Mouse (Mus musculus): ENCODE results near the gene Dctn1. TPM values are rescaled to one million over a fixed set of nuclear protein-coding genes. Genes with fewer than 3 reads are reported as not detected.
A peak's percentile ranks its signal among the peaks of the same experiment; 100 is the strongest.

Dctn1 gene
- polyA plus RNA-seq, 1 experiment from 2014 or later = 95.6 TPM

DNA sequence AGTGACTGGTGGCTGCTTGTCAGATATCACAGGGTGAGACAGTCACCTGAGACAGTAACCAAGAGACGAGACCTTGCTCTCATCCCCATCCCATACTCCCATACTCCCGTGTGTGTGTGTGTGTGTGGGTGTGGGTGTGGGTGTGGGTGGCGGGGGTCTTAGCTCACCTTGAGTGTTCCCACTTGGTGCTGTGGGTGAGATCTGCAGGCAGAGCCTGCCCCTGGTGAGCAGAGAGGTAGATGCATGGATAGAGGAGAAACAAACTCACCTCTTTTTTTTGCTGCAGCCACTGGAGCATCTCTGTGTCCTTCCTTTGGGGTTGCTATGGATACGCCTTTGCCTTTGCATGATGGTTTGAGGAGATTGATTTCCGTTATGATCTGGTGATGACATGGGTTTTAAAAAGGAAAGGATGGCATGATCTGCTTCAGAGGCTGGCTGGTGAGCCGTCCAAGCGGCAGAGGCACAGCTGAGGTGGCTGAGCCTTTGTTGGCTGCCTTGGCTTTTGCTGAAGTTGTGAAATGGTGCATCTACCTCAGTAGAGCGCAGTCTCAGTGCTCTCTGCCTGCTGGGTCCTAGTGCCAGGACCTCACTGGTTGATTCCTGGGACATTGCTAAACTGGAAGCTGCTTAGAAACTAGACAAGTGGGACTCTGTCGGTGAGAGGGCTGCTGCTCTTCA lies 6.7 kb downstream of the Dctn1 start:
- peaks cover under 1% of the 10 kb centered on the region for H3K4me1 ChIP-seq (replicated peaks; ENCODE audit: control insufficient read depth, insufficient read depth, low read length)
- no peak overlapping the region for H3K4me2 ChIP-seq (ENCODE audit: low read depth, low read length)
- H3K36me3 ChIP-seq (ENCODE audit: control insufficient read depth, insufficient read depth, low read length) = no peaks in the 10 kb centered on the region
- H3K27ac ChIP-seq (ENCODE audit: low read length) = no peak overlapping the region
- no peaks in the 10 kb centered on the region for H3K27me3 ChIP-seq (ENCODE audit: control insufficient read depth, insufficient read depth, low read depth, low read length)
- WGBS = 61% methylated on average over 9 of the region's 9 CpGs
- no peak overlapping the region for H3K4me3 ChIP-seq (ENCODE audit: low read length)
- ATAC-seq (ENCODE audit: low read depth) = no peak
- H3K9ac ChIP-seq (ENCODE audit: low read length) = no peak overlapping the region
- no peaks in the 10 kb centered on the region for H3K9me3 ChIP-seq (ENCODE audit: control insufficient read depth, low read length)

- H3K4me1 ChIP-seq (replicated peaks; ENCODE audit: control insufficient read depth, insufficient read depth, low read length) = peaks cover 8% of the 10 kb centered on the region
- H3K27me3 ChIP-seq (ENCODE audit: control insufficient read depth, insufficient read depth, low read depth, low read length) = no peaks in the 10 kb centered on the region
- ATAC-seq (ENCODE audit: low read depth) = no peak
- H3K36me3 ChIP-seq (ENCODE audit: control insufficient read depth, insufficient read depth, low read length) = no peaks in the 10 kb centered on the region
- H3K9ac ChIP-seq (ENCODE audit: low read length) = no peak overlapping the region
- H3K4me3 ChIP-seq (ENCODE audit: low read length) = no peak overlapping the region
- WGBS = 82% methylated on average over 8 of the region's 8 CpGs
- no peaks in the 10 kb centered on the region for H3K9me3 ChIP-seq (ENCODE audit: control insufficient read depth, low read length)
- H3K4me2 ChIP-seq (ENCODE audit: low read depth, low read length) = no peak overlapping the region
- H3K27ac ChIP-seq (ENCODE audit: low read length) = no peak overlapping the region
Observed at GRCm38 (mm10) chr6:83175996-83176395, 10.3 kb downstream of the Dctn1 start.

DNA sequence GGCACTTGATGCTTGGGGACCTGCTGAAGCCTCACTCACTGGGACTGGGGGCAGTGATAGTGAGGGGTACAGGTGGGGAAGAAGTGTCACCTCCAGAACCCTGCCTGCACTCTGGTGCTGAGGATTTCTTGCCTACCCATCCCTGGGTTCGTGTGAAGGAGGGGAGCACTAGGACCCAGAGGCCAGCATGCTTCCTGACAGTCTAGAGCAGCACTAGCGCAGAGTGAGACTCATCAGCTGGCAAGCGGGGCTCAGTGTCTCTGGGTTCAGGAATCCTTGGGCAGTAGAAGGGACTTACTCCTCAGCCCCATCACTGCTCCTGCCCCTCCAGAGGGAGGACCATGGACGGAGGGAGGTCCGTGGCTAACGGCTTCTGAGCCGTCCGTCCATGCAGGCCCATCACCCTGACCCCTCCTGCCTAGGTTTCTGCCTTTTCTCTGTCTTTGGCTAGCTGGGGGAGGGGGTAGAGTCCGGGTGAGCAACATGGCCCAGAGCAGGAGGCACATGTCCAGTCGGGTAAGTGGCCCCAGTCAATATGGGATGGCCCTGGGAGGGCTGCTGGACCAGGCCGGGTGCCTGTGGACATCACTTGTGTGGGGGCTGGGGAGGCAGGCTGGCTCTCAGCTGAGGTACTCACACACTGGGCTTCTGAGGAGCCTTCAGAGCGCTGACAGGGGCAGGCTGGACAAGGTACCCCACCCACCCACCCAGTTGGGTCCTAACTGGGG lies 13.8 kb downstream of the Dctn1 start:
- peaks cover 8% of the 10 kb centered on the region for H3K4me1 ChIP-seq (replicated peaks; ENCODE audit: control insufficient read depth, insufficient read depth, low read length)
- 25% methylated on average over 12 of the region's 12 CpGs for WGBS
- H3K36me3 ChIP-seq (ENCODE audit: control insufficient read depth, insufficient read depth, low read length) = peaks cover 3% of the 10 kb centered on the region
- no peaks in the 10 kb centered on the region for H3K9me3 ChIP-seq (ENCODE audit: control insufficient read depth, low read length)
- H3K4me2 ChIP-seq (ENCODE audit: low read depth, low read length) = peak overlapping the region; percentile 49
- peak; percentile 84 for ATAC-seq (ENCODE audit: low read depth)
- H3K9ac ChIP-seq (ENCODE audit: low read length) = peak overlapping the region; percentile 49
- H3K27me3 ChIP-seq (ENCODE audit: control insufficient read depth, insufficient read depth, low read depth, low read length) = no peaks in the 10 kb centered on the region
- H3K4me3 ChIP-seq (ENCODE audit: low read length) = peak overlapping the region; percentile 32
- H3K27ac ChIP-seq (ENCODE audit: low read length) = no peak overlapping the region

DNA sequence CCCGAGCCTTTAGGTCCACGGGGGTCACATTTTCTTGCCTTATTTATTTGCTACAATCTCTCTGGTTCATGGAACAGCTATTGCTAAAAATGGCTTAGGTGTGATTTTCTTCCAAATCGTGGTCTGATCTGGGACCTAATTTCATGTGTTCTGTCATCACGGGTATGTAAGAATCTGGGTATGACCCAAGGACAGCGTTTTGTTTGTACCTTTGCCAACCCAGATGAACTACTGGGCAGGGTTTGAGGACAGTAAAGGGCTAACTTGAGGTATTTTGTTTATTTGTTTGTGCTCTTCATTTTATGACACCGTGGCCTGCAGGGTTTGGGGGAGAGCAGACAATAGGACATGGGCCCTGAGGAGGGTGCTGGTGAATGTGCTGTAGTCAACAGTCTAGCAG lies 14.9 kb downstream of the Dctn1 start:
- no peak for ATAC-seq (ENCODE audit: low read depth)
- H3K9ac ChIP-seq (ENCODE audit: low read length) = no peak overlapping the region
- 70% methylated on average over 6 of the region's 6 CpGs for WGBS
- no peak overlapping the region for H3K27ac ChIP-seq (ENCODE audit: low read length)
- peaks cover 8% of the 10 kb centered on the region for H3K4me1 ChIP-seq (replicated peaks; ENCODE audit: control insufficient read depth, insufficient read depth, low read length)
- peaks cover 4% of the 10 kb centered on the region for H3K36me3 ChIP-seq (ENCODE audit: control insufficient read depth, insufficient read depth, low read length)
- no peaks in the 10 kb centered on the region for H3K9me3 ChIP-seq (ENCODE audit: control insufficient read depth, low read length)
- H3K4me2 ChIP-seq (ENCODE audit: low read depth, low read length) = no peak overlapping the region
- H3K27me3 ChIP-seq (ENCODE audit: control insufficient read depth, insufficient read depth, low read depth, low read length) = no peaks in the 10 kb centered on the region
- H3K4me3 ChIP-seq (ENCODE audit: low read length) = no peak overlapping the region

GRCm38 (mm10) chr6:83184858-83185435 lies 19.2 kb downstream of the Dctn1 start:
- Histone ChIP-seq H3K4me2 (ENCODE audit: low read depth, low read length) (no peak overlapping the region), H3K36me3 (ENCODE audit: control insufficient read depth, insufficient read depth, low read length) (peaks cover 15% of the 10 kb centered on the region), H3K27ac (ENCODE audit: low read length) (no peak overlapping the region), H3K27me3 (ENCODE audit: control insufficient read depth, insufficient read depth, low read depth, low read length) (no peaks in the 10 kb centered on the region), H3K9me3 (ENCODE audit: control insufficient read depth, low read length) (no peaks in the 10 kb centered on the region), H3K4me3 (ENCODE audit: low read length) (no peak overlapping the region), H3K4me1 (replicated peaks; ENCODE audit: control insufficient read depth, insufficient read depth, low read length) (peaks cover 6% of the 10 kb centered on the region), H3K9ac (ENCODE audit: low read length) (no peak overlapping the region)
- ATAC-seq (ENCODE audit: low read depth) = peak; percentile 37; the same call in 1 of the 2 replicates
- WGBS = 85% methylated on average over 3 of the region's 3 CpGs

DNA sequence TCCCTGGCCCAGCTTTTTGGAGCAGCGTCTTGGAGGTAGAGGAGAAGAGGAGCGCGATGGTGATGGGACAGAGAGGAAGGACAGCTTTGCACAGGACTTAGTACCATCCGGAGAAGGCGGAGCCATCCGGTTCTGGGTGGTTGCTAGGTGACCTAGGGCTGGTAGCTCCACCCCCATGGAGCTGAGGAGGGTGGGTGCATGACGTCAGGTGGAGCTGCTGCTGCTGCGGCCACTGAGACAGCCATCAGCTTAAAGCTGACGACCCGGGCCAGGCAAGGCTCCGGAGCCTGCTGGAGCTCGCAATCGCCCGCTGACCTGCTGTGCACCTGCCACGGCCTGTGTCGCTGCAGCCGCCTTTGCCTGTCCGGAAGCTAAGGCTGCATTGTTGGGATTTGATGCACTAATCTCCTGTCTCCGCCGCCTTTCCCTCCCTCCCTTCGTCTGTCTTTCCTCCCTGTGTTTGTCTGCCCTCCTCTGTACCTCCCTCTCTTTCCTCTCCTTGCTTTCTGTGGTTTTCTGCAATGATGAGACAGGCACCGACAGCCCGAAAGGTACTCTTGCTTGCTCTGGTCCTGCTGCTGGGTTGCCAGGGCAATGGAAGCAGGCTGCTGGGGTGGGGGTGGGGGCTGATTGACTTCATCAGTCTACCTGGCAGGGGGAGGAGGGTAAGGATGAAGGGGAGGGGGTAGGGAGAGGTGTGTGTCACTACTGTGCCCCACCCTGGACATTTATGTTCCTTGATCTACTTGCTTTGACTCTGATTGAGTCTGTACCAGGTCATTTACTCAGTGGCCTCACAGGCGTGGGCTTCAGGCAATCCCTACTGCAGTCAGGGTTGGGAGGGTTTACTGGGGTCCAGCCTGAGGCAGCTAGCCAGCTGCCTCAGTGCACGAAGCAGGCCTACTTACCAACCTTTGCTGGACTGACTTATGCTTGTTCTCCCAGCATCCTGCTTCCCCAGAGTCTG lies 20.5 kb downstream of the Dctn1 start:
- peaks cover 27% of the 10 kb centered on the region for H3K36me3 ChIP-seq (ENCODE audit: control insufficient read depth, insufficient read depth, low read length)
- peak; percentile 66; the same call in 1 of the 2 replicates for ATAC-seq (ENCODE audit: low read depth)
- H3K4me2 ChIP-seq (ENCODE audit: low read depth, low read length) = no peak overlapping the region
- no peaks in the 10 kb centered on the region for H3K27me3 ChIP-seq (ENCODE audit: control insufficient read depth, insufficient read depth, low read depth, low read length)
- H3K9ac ChIP-seq (ENCODE audit: low read length) = no peak overlapping the region
- H3K4me3 ChIP-seq (ENCODE audit: low read length) = no peak overlapping the region
- no peak overlapping the region for H3K27ac ChIP-seq (ENCODE audit: low read length)
- WGBS = 17% methylated on average over 25 of the region's 25 CpGs
- H3K4me1 ChIP-seq (replicated peaks; ENCODE audit: control insufficient read depth, insufficient read depth, low read length) = peaks cover 6% of the 10 kb centered on the region
- H3K9me3 ChIP-seq (ENCODE audit: control insufficient read depth, low read length) = no peaks in the 10 kb centered on the region

DNA sequence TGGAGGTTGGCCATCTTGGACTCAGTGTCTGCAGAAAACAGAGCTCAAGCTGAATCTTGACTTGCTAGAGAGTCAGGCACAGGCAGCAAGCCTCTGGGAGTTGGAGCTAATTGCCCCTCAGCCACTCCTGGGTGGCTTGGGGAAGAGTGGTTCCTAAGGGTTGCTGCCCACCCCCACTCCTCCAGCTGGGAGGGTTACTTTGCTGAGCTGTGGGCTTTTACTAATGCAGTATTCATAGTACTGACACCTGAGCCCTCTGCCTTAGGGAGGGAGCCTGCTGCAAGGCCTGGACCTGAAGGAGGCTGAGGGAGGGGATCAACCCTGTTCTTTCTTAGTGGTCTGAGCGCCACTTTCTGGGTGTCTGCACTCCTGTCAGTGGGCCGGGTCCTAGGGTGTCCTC lies 21.2 kb downstream of the Dctn1 start:
- no peak overlapping the region for H3K4me2 ChIP-seq (ENCODE audit: low read depth, low read length)
- no peak overlapping the region for H3K9ac ChIP-seq (ENCODE audit: low read length)

DNA sequence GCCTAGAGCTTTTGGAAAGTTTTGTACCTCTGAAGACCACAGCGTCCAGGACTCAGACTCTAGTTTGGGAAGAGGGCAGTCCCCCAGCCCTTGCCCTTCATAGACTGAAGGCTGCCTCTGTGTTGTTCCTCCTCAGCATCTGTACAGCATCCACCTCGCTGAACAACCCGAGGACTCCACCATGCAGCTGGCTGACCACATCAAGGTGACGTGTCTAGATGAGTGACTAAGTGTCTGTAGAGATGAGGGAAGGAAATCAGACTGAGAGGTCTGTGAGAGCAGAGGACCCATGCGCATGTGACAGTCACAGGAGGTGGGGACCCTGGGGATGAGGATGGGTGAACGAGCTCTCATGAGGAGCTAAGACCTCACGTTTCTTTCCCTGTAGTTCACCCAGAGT lies 27.9 kb downstream of the Dctn1 start:
- no peak overlapping the region for H3K4me2 ChIP-seq (ENCODE audit: low read depth, low read length)
- H3K4me1 ChIP-seq (replicated peaks; ENCODE audit: control insufficient read depth, insufficient read depth, low read length) = no peaks in the 10 kb centered on the region
- WGBS = 83% methylated on average over 7 of the region's 7 CpGs
- H3K9me3 ChIP-seq (ENCODE audit: control insufficient read depth, low read length) = no peaks in the 10 kb centered on the region
- no peak overlapping the region for H3K9ac ChIP-seq (ENCODE audit: low read length)
- peaks cover 86% of the 10 kb centered on the region for H3K36me3 ChIP-seq (ENCODE audit: control insufficient read depth, insufficient read depth, low read length)
- H3K27me3 ChIP-seq (ENCODE audit: control insufficient read depth, insufficient read depth, low read depth, low read length) = no peaks in the 10 kb centered on the region
- no peak overlapping the region for H3K27ac ChIP-seq (ENCODE audit: low read length)
- H3K4me3 ChIP-seq (ENCODE audit: low read length) = no peak overlapping the region
- ATAC-seq (ENCODE audit: low read depth) = no peak

More for the DNA sequence above, 21.2 kb downstream of the Dctn1 start:
- Histone ChIP-seq H3K27ac (ENCODE audit: low read length) (no peak overlapping the region), H3K9me3 (ENCODE audit: control insufficient read depth, low read length) (no peaks in the 10 kb centered on the region), H3K27me3 (ENCODE audit: control insufficient read depth, insufficient read depth, low read depth, low read length) (no peaks in the 10 kb centered on the region), H3K4me1 (replicated peaks; ENCODE audit: control insufficient read depth, insufficient read depth, low read length) (peaks cover 6% of the 10 kb centered on the region), H3K36me3 (ENCODE audit: control insufficient read depth, insufficient read depth, low read length) (peaks cover 35% of the 10 kb centered on the region), H3K4me3 (ENCODE audit: low read length) (no peak overlapping the region)
- ATAC-seq (ENCODE audit: low read depth) = no peak
- 85% methylated on average over 2 of the region's 2 CpGs for WGBS
